Mouse (Mus musculus): Measurements from ENCODE around the gene 2410015M20Rik.

DNA sequence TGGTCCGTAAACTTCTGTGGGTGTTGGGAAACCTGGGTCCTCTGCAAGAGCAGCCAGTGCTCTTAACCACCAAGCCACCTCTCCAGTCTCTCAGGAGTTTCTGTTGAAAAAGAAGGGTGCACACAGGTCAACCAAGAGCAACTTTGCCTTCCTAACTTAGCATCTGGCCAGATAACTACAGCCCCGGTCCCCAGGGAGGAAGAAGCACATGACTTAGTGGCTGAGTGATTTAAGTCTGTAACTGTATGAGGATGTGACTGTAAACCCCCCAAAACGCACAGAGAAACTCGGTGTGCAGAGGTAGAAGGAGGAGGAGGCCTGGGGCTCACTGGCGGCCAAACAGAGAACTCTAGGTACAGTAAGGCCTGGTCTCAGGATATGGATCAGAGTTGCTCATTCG lies 24.5 kb upstream of the 2410015M20Rik start:
- no peak for TF ChIP-seq CTCF (IDR thresholded peaks at IDR 0.05 in 2 of 3, conservative IDR thresholded peaks at IDR 0.05 in 1 of 3; ENCODE audit: control insufficient read depth in 1 of 3, insufficient read depth in 1 of 3, low read depth in 2 of 3, low read length in 3 of 3, poor library complexity in 1 of 3, severe bottlenecking in 1 of 3)
- no peak for TF ChIP-seq USF1 (IDR thresholded peaks at IDR 0.05; ENCODE audit: low read depth, low read length)
- TF ChIP-seq MAFK (IDR thresholded peaks at IDR 0.05; ENCODE audit: borderline replicate concordance, low read depth, low read length), result no peak
- no peak for TF ChIP-seq KAT2A (conservative IDR thresholded peaks at IDR 0.05; ENCODE audit: low read depth, low read length)
- TF ChIP-seq POLR2A (IDR thresholded peaks at IDR 0.05; ENCODE audit: control insufficient read depth in 1 of 2, insufficient read depth in 1 of 2, low read depth in 1 of 2, low read length in 2 of 2, poor library complexity in 1 of 2), result no peak
- TF ChIP-seq EP300 (IDR thresholded peaks at IDR 0.05; ENCODE audit: low read depth in 1 of 2, low read length in 2 of 2), result no peak
- TF ChIP-seq USF2 (IDR thresholded peaks at IDR 0.05; ENCODE audit: borderline replicate concordance in 1 of 2, insufficient read depth in 1 of 2, low read depth in 1 of 2, low read length in 2 of 2), result no peak
- no peak for TF ChIP-seq GATA1 (IDR thresholded peaks at IDR 0.05; ENCODE audit: low read depth, low read length)
- no peak for TF ChIP-seq ETS1 (IDR thresholded peaks at IDR 0.05; ENCODE audit: low read depth, low read length)

Data from MEL (cell line).